Comparison of ENCODE assay signal across 10 mouse cellular contexts in the genomic region with DNA sequence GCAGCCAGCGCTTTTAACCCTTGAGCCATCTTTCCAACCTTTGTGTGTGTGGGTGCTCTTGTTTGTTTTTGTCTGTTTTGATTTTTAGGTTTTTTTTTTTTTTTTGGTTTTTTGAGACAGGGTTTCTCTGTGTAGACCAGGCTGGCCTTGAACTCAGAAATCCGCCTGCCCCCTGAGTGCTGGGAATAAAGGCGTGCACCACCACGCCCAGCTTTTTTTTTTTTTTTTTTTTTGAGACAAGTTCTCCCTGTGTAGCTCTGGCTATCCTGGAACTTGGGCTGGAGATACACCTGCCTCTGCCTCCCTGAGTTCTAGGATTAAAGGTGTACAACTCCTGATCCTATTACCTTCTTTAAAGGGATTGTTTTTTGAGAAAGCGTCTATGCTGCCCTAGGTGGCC. TPM values are rescaled to one million over a fixed set of nuclear protein-coding genes. Genes with fewer than 3 reads are reported as not detected.
DNase-seq lines count a peak whose midpoint lies in the region; ATAC-seq lines count a peak whose summit lies in the region.
"Had no signal": no experiment of that assay in that cellular context is flagged by ENCODE, and none has a peak within 500 bp of the region (broad histone marks: within the 10 kb centered on the region; RNA-seq: fewer than 3 reads in every experiment).

No protein-coding gene starts in this region.

- H3K9ac ChIP-seq in heart, embryonic 16.5 days (ENCODE audit: low read length): peak overlapping the region; percentile 84; the same call in 1 of the 2 replicates
- H3K9ac ChIP-seq in intestine, embryonic 14.5 days (ENCODE audit: low read length): no peak overlapping the region
- peak overlapping the region; percentile 93; the same call in 1 of the 2 replicates for H3K9ac ChIP-seq in midbrain, embryonic 13.5 days (replicated peaks)

- H3K9me3 ChIP-seq in heart, embryonic 16.5 days (replicated peaks; ENCODE audit: control insufficient read depth, low read length): no peaks in the 10 kb centered on the region
- H3K9me3 ChIP-seq in intestine, embryonic 14.5 days (ENCODE audit: control insufficient read depth, low read length): no peaks in the 10 kb centered on the region
- H3K9me3 ChIP-seq in midbrain, embryonic 13.5 days: no peaks in the 10 kb centered on the region

- H3K27ac ChIP-seq in heart, embryonic 16.5 days (ENCODE audit: low read length): no peak overlapping the region
- H3K27ac ChIP-seq in brown adipose tissue, adult 24 weeks (replicated peaks; ENCODE audit: low read depth, low read length): no peak overlapping the region
- H3K27ac ChIP-seq in intestine, embryonic 14.5 days (ENCODE audit: low read depth): no peak overlapping the region
- H3K27ac ChIP-seq in midbrain, embryonic 13.5 days: no peak overlapping the region

- ATAC-seq in heart, embryonic 16.5 days (replicated peaks; ENCODE audit: extremely low read depth, insufficient read depth, low FRiP score): no peak
- no peak for ATAC-seq in intestine, embryonic 14.5 days (replicated peaks; ENCODE audit: low FRiP score, low TSS enrichment, low read depth)
- ATAC-seq in midbrain, embryonic 13.5 days: no peak

- no peak for DNase-seq in heart, postnatal 10 days
- DNase-seq in intestine, embryonic 14.5 days (ENCODE audit: low spot score): no peak
- DNase-seq in ovary, postnatal 10 days (ENCODE audit: low spot score): no peak
- DNase-seq in gastrocnemius, postnatal 36 days: no peak
- no peak for DNase-seq in cerebellum, adult 11-12 months
- DNase-seq: cerebellum, adult 9-10 months; lung, postnatal 4 days had no signal

- no peaks in the 10 kb centered on the region for H3K36me3 ChIP-seq in heart, embryonic 16.5 days (ENCODE audit: control insufficient read depth, insufficient read depth)
- peaks cover 18% of the 10 kb centered on the region for H3K36me3 ChIP-seq in intestine, embryonic 14.5 days (ENCODE audit: control insufficient read depth, insufficient read depth, low read length)
- H3K36me3 ChIP-seq in midbrain, embryonic 13.5 days: peaks cover 8% of the 10 kb centered on the region

- intact Hi-C loops in heart, postnatal 10 days (cut with DNase I): loop anchor here (2.0 kb wide), 1 partner anchor 20 kb away; no protein-coding TSS in a partner anchor
- intact Hi-C loops in gastrocnemius, postnatal 36 days (cut with DNase I): no loop called here

- 79% methylated on average over 5 of the region's 5 CpGs for WGBS in heart, embryonic 16.5 days
- WGBS in intestine, embryonic 14.5 days: 94% methylated on average over 5 of the region's 5 CpGs
- WGBS in midbrain, embryonic 13.5 days: 85% methylated on average over 5 of the region's 5 CpGs

- peaks cover 20% of the 10 kb centered on the region for H3K4me1 ChIP-seq in heart, embryonic 16.5 days (ENCODE audit: control insufficient read depth, insufficient read depth, low read length)
- peaks cover 7% of the 10 kb centered on the region for H3K4me1 ChIP-seq in brown adipose tissue, adult 24 weeks (ENCODE audit: control insufficient read depth, insufficient read depth, insufficient read length, low read length)
- peaks cover 18% of the 10 kb centered on the region for H3K4me1 ChIP-seq in intestine, embryonic 14.5 days (replicated peaks; ENCODE audit: control insufficient read depth, insufficient read depth, low read length)
- H3K4me1 ChIP-seq in midbrain, embryonic 13.5 days (replicated peaks): peaks cover 35% of the 10 kb centered on the region

- peak overlapping the region; percentile 97 for H3K4me2 ChIP-seq in heart, embryonic 16.5 days (ENCODE audit: low read depth, low read length)
- peak overlapping the region; percentile 91 for H3K4me2 ChIP-seq in intestine, embryonic 14.5 days (ENCODE audit: low read length)
- H3K4me2 ChIP-seq in midbrain, embryonic 13.5 days (replicated peaks): peak overlapping the region; percentile 88

- no peaks in the 10 kb centered on the region for H3K27me3 ChIP-seq in heart, embryonic 16.5 days (ENCODE audit: control insufficient read depth, insufficient read depth, low read length)
- no peaks in the 10 kb centered on the region for H3K27me3 ChIP-seq in intestine, embryonic 14.5 days (replicated peaks; ENCODE audit: control insufficient read depth, insufficient read depth, low read length)
- H3K27me3 ChIP-seq in midbrain, embryonic 13.5 days: no peaks in the 10 kb centered on the region

- peak overlapping the region; percentile 98 for H3K4me3 ChIP-seq in heart, embryonic 16.5 days (ENCODE audit: low read length)
- peak overlapping the region; percentile 34; the same call in 1 of the 2 replicates for H3K4me3 ChIP-seq in brown adipose tissue, adult 24 weeks (ENCODE audit: insufficient read depth, low read depth, low read length)
- H3K4me3 ChIP-seq in intestine, embryonic 14.5 days (ENCODE audit: low read depth, low read length): peak overlapping the region; percentile 90
- peak overlapping the region; percentile 91 for H3K4me3 ChIP-seq in midbrain, embryonic 13.5 days (replicated peaks)

RNA-seq across cellular contexts. Expression of a gene that starts 2.4 kb away (rescaled TPM):
- 263 and 278 TPM in 2 replicates for polyA plus RNA-seq in heart, embryonic 16.5 days (2015; fragmentation: Nextera tagmentation; extraction: Ambion mirVana)
- total RNA-seq in heart, postnatal 10 days (2021): 10 to 100 TPM; 91.9 to 99.8 TPM
- 107 and 147 TPM in 2 replicates for polyA plus RNA-seq in brown adipose tissue, adult 24 weeks (2012; ENCODE audit: insufficient read depth, insufficient read length, missing spikeins)
- 465 and 489 TPM in 2 replicates for polyA plus RNA-seq in intestine, embryonic 14.5 days (2014; fragmentation: Nextera tagmentation; extraction: Ambion mirVana)
- 443 and 496 TPM in 2 replicates for polyA plus RNA-seq in midbrain, embryonic 13.5 days (2015; fragmentation: Nextera tagmentation; extraction: Ambion mirVana)
- 10 to 100 TPM; 56.6 to 60.7 TPM for total RNA-seq in gastrocnemius, postnatal 36 days (2021)

RNA-seq across cellular contexts. Expression of a gene that starts 22.0 kb away (rescaled TPM):
- polyA plus RNA-seq in heart, embryonic 16.5 days (2015; fragmentation: Nextera tagmentation; extraction: Ambion mirVana): 6,748 and 7,106 TPM in 2 replicates
- total RNA-seq in heart, postnatal 10 days (2021): 1,000 to 10,000 TPM; 7,591 to 7,651 TPM
- polyA plus RNA-seq in brown adipose tissue, adult 24 weeks (2012; ENCODE audit: insufficient read depth, insufficient read length, missing spikeins): 9,036 and 9,352 TPM in 2 replicates
- polyA plus RNA-seq in intestine, embryonic 14.5 days (2014; fragmentation: Nextera tagmentation; extraction: Ambion mirVana): 2,618 and 2,654 TPM in 2 replicates
- polyA plus RNA-seq in midbrain, embryonic 13.5 days (2015; fragmentation: Nextera tagmentation; extraction: Ambion mirVana): 2,005 and 2,018 TPM in 2 replicates
- total RNA-seq in gastrocnemius, postnatal 36 days (2021): 1,000 to 10,000 TPM; 3,740 to 3,926 TPM

RNA-seq across cellular contexts. Expression of a gene that starts 25.7 kb away (rescaled TPM):
- 419 and 441 TPM in 2 replicates for polyA plus RNA-seq in heart, embryonic 16.5 days (2015; fragmentation: Nextera tagmentation; extraction: Ambion mirVana)
- total RNA-seq in heart, postnatal 10 days (2021): 100 to 1,000 TPM; 639 to 645 TPM
- polyA plus RNA-seq in brown adipose tissue, adult 24 weeks (2012; ENCODE audit: insufficient read depth, insufficient read length, missing spikeins): 592 and 593 TPM in 2 replicates
- 929 and 986 TPM in 2 replicates for polyA plus RNA-seq in intestine, embryonic 14.5 days (2014; fragmentation: Nextera tagmentation; extraction: Ambion mirVana)
- 643 and 661 TPM in 2 replicates for polyA plus RNA-seq in midbrain, embryonic 13.5 days (2015; fragmentation: Nextera tagmentation; extraction: Ambion mirVana)
- 100 to 1,000 TPM; 318 to 407 TPM for total RNA-seq in gastrocnemius, postnatal 36 days (2021)

RNA-seq across cellular contexts. Expression of a gene that starts 30.3 kb away (rescaled TPM):
- 6.6 and 8.5 TPM in 2 replicates for polyA plus RNA-seq in heart, embryonic 16.5 days (2015; fragmentation: Nextera tagmentation; extraction: Ambion mirVana)
- total RNA-seq in heart, postnatal 10 days (2021): 10 to 100 TPM; 26.1 to 27.8 TPM
- polyA plus RNA-seq in brown adipose tissue, adult 24 weeks (2012; ENCODE audit: insufficient read depth, insufficient read length, missing spikeins): 15.1 and 16.0 TPM in 2 replicates
- 23.7 and 26.2 TPM in 2 replicates for polyA plus RNA-seq in intestine, embryonic 14.5 days (2014; fragmentation: Nextera tagmentation; extraction: Ambion mirVana)
- 13.8 and 13.9 TPM in 2 replicates for polyA plus RNA-seq in midbrain, embryonic 13.5 days (2015; fragmentation: Nextera tagmentation; extraction: Ambion mirVana)
- 10 to 100 TPM; 11.9 to 14.2 TPM for total RNA-seq in gastrocnemius, postnatal 36 days (2021)

RNA-seq across cellular contexts. Expression of a gene that starts 46.1 kb away (rescaled TPM):
- polyA plus RNA-seq in heart, embryonic 16.5 days (2015; fragmentation: Nextera tagmentation; extraction: Ambion mirVana): 45.8 and 50.8 TPM in 2 replicates
- total RNA-seq in heart, postnatal 10 days (2021): 1 to 10 TPM; 8.2 to 9.6 TPM
- polyA plus RNA-seq in brown adipose tissue, adult 24 weeks (2012; ENCODE audit: insufficient read depth, insufficient read length, missing spikeins): 3.0 and 4.1 TPM in 2 replicates
- polyA plus RNA-seq in intestine, embryonic 14.5 days (2014; fragmentation: Nextera tagmentation; extraction: Ambion mirVana): 85.8 and 89.1 TPM in 2 replicates
- polyA plus RNA-seq in midbrain, embryonic 13.5 days (2015; fragmentation: Nextera tagmentation; extraction: Ambion mirVana): 44.8 and 49.4 TPM in 2 replicates
- total RNA-seq in gastrocnemius, postnatal 36 days (2021): 1 to 10 TPM in 1 of 2 experiments, under 1 TPM in 1; 0.71 to 1.1 TPM

Comparison
In these comparisons a context has a peak if more than half of its experiments do, and no peak if none do; other contexts are left out.
1. H3K4me3 ChIP-seq: peak in every context shown above with its lines; median percentile 98 in heart, embryonic 16.5 days; 91 in midbrain, embryonic 13.5 days; 90 in intestine, embryonic 14.5 days; 34 in brown adipose tissue, adult 24 weeks.